Mouse (Mus musculus) R1 (cell line): ENCODE measurements around the gene Lmbrd2.

ENCODE experiments used
- DNase-seq: peaks from one replicate; pipeline ENCODE4 v3.0.0-alpha.2; 2018; ENCODE audit warnings: low read depth, low spot score

Gene Lmbrd2

GRCm38 (mm10) chr15:9140252-9140680, at the start of gene Lmbrd2:
Lmbrd2 (plus strand) TSS chr15:9140550.
- DNase-seq: peak; percentile 99

GRCm38 (mm10) chr15:9090662-9091061, 49.7 kb upstream of the Lmbrd2 start:
- no peak for DNase-seq

- DNase-seq: peak; percentile 77
Observed at GRCm38 (mm10) chr15:9093598-9094365, 46.6 kb upstream of the Lmbrd2 start.

- peak; percentile 93 for DNase-seq
Observed at GRCm38 (mm10) chr15:9094366-9094750, 46.0 kb upstream of the Lmbrd2 start.

GRCm38 (mm10) chr15:9096865-9097264, 43.5 kb upstream of the Lmbrd2 start:
- DNase-seq: no peak

GRCm38 (mm10) chr15:9100446-9101077, 39.8 kb upstream of the Lmbrd2 start:
- no peak for DNase-seq

GRCm38 (mm10) chr15:9106303-9107074, 33.9 kb upstream of the Lmbrd2 start:
- DNase-seq: no peak

- no peak for DNase-seq
Observed at GRCm38 (mm10) chr15:9110526-9111347, 29.6 kb upstream of the Lmbrd2 start.

GRCm38 (mm10) chr15:9111648-9112047, 28.7 kb upstream of the Lmbrd2 start:
- no peak for DNase-seq

- no peak for DNase-seq
Observed at GRCm38 (mm10) chr15:9113556-9113955, 26.8 kb upstream of the Lmbrd2 start.

GRCm38 (mm10) chr15:9114131-9114530, 26.2 kb upstream of the Lmbrd2 start:
- DNase-seq: no peak

- DNase-seq: no peak
Observed at GRCm38 (mm10) chr15:9114599-9114998, 25.8 kb upstream of the Lmbrd2 start.

- no peak for DNase-seq
Observed at GRCm38 (mm10) chr15:9118852-9119251, 21.5 kb upstream of the Lmbrd2 start.

GRCm38 (mm10) chr15:9120081-9120480, 20.3 kb upstream of the Lmbrd2 start:
- peak; percentile 66 for DNase-seq

GRCm38 (mm10) chr15:9122989-9123388, 17.4 kb upstream of the Lmbrd2 start:
- no peak for DNase-seq

- no peak for DNase-seq
Observed at GRCm38 (mm10) chr15:9124856-9125255, 15.5 kb upstream of the Lmbrd2 start.

- no peak for DNase-seq
Observed at GRCm38 (mm10) chr15:9127051-9127791, 13.1 kb upstream of the Lmbrd2 start.

- DNase-seq: peak; percentile 64
Observed at GRCm38 (mm10) chr15:9130772-9131498, 9.4 kb upstream of the Lmbrd2 start.

- DNase-seq: no peak
Observed at GRCm38 (mm10) chr15:9131499-9131888, 8.9 kb upstream of the Lmbrd2 start.
